Mouse (Mus musculus) forebrain, embryonic 11.5 days (tissue): Measurements from ENCODE around the gene Il13. TPM values are rescaled to one million over a fixed set of nuclear protein-coding genes. Genes with fewer than 3 reads are reported as not detected.

Source experiments
- ATAC-seq: fragments of 200-750 bp; cut with Nextera tagmentation; replicated peaks from 2 replicates; pipeline ENCODE4 v1.8.0; 2017; ENCODE audit warnings: moderate TSS enrichment; ENCODE audit not compliant: low FRiP score
- DNase-seq: peaks from one replicate; pipeline ENCODE4 v3.0.0-alpha.2; 2017; ENCODE audit warnings: low spot score
- H3K27ac ChIP-seq: fragments of 300-500 bp; sonication (generic); 2 replicates; pipeline ENCODE4 v1.5.1; 2014; ENCODE audit warnings: low read depth, low read length
- H3K27me3 ChIP-seq: fragments of 300-500 bp; sonication (generic); 2 replicates; pipeline ENCODE4 v1.6.1; 2014; ENCODE audit warnings: mild to moderate bottlenecking, low read length, mixed read lengths; ENCODE audit not compliant: control insufficient read depth, insufficient read depth
- H3K36me3 ChIP-seq: fragments of 300-500 bp; sonication (generic); 2 replicates; pipeline ENCODE4 v1.6.1; 2014; ENCODE audit warnings: mild to moderate bottlenecking, low read length, moderate library complexity, mixed read lengths; ENCODE audit not compliant: control insufficient read depth, insufficient read depth
- H3K4me1 ChIP-seq: fragments of 300-500 bp; sonication (generic); replicated peaks from 2 replicates; pipeline ENCODE4 v1.6.1; 2014; ENCODE audit warnings: low read length, mixed read lengths; ENCODE audit not compliant: control insufficient read depth, insufficient read depth
- H3K4me2 ChIP-seq: fragments of 300-500 bp; sonication (generic); 2 replicates; pipeline ENCODE4 v1.6.1; 2014; ENCODE audit warnings: low read depth, mild to moderate bottlenecking, low read length, moderate library complexity, mixed read lengths; ENCODE audit not compliant: severe bottlenecking
- H3K4me3 ChIP-seq: fragments of 300-500 bp; sonication (generic); 2 replicates; pipeline ENCODE4 v1.5.1; 2014; ENCODE audit warnings: low read depth, low read length
- H3K9ac ChIP-seq: fragments of 300-500 bp; sonication (generic); 2 replicates; pipeline ENCODE4 v1.6.1; 2014; ENCODE audit warnings: low read length
- H3K9me3 ChIP-seq: fragments of 300-500 bp; sonication (generic); 2 replicates; pipeline ENCODE4 v1.6.1; 2016; ENCODE audit warnings: low read length, mixed read lengths; ENCODE audit not compliant: control insufficient read depth
- WGBS: fragments of 180-500 bp; shearing (Covaris S2); extraction: QIAGEN DNeasy Blood & Tissue Kit; methylation state at CpG from one replicate; pipeline ENCODE4 v1.1.7; 2014; 5-methylcytosine and 5-hydroxymethylcytosine counted together
- polyA plus RNA-seq: library from polyadenylated mRNA; unstranded; fragments of >200 nt; fragmentation: Nextera tagmentation; extraction: Ambion mirVana; gene quantifications from 2 replicates; pipeline ENCODE4 v1.2.1, GENCODE M21; 2014

Il13 gene
- polyA plus RNA-seq, 1 experiment from 2014 or later = not detected

DNA sequence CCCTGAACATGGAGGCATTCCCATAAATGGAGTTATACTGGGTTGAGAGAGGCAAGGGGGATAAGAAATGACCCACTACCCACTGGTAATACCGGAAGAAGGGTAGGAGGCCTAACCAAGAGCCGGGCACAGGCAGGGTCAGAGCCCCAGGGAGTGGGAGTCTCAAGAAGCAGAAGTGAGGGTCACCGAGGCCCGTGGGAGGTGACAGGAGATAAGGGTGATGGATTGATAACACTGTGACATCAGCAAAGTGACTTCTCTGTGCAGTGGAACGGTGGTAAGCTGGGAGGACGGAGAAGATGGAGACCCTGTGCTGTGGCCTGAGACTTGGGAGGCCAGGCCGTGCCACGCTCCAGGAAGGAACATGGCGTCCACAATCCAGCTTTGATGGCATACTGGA, 10.9 kb downstream of the Il13 start:
- WGBS = 91% methylated on average over 9 of the region's 9 CpGs
- H3K4me3 ChIP-seq = no peak overlapping the region
- no peaks in the 10 kb centered on the region; the same call in 1 of the 2 replicates for H3K4me1 ChIP-seq
- H3K4me2 ChIP-seq = no peak overlapping the region
- H3K9ac ChIP-seq = no peak overlapping the region
- no peaks in the 10 kb centered on the region for H3K36me3 ChIP-seq
- ATAC-seq = no peak
- H3K27me3 ChIP-seq = no peaks in the 10 kb centered on the region
- H3K27ac ChIP-seq = no peak overlapping the region
- H3K9me3 ChIP-seq = no peaks in the 10 kb centered on the region
- DNase-seq = no peak

DNA sequence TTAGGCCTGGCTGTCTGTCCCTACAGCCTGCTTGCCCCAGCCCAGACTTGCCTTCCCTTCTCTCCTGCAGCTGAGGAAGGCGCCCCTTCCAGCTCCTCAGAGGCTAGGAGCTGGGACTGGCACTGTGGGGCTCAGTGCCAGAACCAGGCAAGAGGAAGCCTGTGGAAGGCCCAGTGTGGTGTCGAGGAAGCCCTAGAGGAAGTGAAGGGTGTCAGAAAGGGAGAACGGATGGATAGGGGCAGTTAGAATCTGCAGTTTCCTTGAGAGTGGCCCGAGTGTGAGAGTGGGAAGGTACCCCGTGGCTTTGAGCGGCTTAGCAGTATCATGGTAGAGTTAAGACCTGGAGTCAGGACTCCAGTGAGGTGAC, 12.1 kb downstream of the Il13 start:
- H3K36me3 ChIP-seq = no peaks in the 10 kb centered on the region
- no peak overlapping the region for H3K4me3 ChIP-seq
- H3K27ac ChIP-seq = no peak overlapping the region
- H3K27me3 ChIP-seq = no peaks in the 10 kb centered on the region
- no peak overlapping the region for H3K4me2 ChIP-seq
- no peaks in the 10 kb centered on the region for H3K9me3 ChIP-seq
- no peaks in the 10 kb centered on the region; the same call in 1 of the 2 replicates for H3K4me1 ChIP-seq
- no peak for ATAC-seq
- 88% methylated on average over 6 of the region's 6 CpGs for whole genome bisulfite sequencing
- no peak for DNase-seq
- no peak overlapping the region for H3K9ac ChIP-seq

DNA sequence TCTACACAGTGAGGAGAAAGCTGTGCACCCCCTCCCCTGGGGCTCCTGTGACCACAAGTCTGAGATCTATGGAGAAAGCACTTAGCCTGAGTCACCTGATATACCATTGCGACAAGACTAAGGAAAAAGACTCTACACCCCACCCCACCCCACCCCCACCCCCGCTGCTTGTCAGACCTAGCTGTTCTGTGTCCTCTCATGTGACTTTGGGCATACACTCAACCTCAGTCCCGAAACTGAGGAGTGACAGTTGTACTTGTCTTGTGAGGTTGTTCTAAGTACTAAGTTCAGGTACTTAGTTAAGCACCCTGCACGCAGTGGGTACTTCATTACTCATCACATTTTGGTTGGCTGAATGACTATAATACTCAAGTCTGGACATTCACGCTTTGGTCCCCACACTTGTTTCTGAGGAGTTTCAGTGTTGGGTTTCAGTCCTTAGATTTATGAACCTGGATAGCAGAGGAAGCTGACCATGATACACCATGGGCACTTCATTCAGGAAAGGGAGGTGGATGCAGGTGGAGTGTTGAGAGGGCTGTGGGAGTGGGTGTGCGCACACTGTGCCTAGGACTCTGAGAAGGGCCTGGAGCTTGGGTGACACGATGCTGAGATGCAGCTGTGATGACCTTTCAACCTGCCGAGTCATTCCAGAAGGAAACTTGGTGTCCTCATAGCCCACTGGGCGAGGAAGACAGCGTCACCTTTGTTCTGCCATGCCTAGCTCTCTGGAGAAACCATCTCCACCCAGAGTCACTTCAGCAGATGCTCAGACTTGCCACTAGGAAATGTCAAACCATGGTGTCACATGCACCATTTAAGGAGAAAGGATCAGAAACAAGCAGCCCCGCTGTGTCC, 12.7 kb downstream of the Il13 start:
- no peak for ATAC-seq
- no peak overlapping the region for H3K27ac ChIP-seq
- H3K36me3 ChIP-seq = no peaks in the 10 kb centered on the region
- no peak for DNase-seq
- no peak overlapping the region for H3K9ac ChIP-seq
- H3K4me3 ChIP-seq = no peak overlapping the region
- H3K4me2 ChIP-seq = no peak overlapping the region
- WGBS = 90% methylated on average over 11 of the region's 11 CpGs
- no peaks in the 10 kb centered on the region for H3K9me3 ChIP-seq
- H3K4me1 ChIP-seq = no peaks in the 10 kb centered on the region; the same call in 1 of the 2 replicates
- H3K27me3 ChIP-seq = no peaks in the 10 kb centered on the region

DNA sequence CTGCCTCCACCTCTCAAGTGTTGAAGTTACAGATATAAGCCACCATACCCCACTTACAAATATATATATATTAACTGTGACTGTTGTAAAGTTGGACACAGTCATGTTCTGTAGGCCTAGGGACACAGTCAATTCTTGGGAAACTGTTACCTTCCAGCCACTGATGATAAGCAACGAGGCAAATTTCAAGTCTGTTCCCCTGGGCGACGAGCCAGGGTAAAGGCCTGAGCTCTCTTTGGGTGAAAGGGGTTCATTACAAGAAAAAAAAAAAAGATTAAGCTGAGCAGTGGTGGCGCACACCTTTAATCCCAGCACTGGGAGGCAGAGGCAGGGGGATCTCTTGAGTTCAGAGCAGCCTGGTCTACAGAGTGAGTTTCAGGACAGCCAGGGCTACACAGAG, 14.4 kb downstream of the Il13 start:
- H3K36me3 ChIP-seq = no peaks in the 10 kb centered on the region
- ATAC-seq = no peak
- no peak overlapping the region for H3K9ac ChIP-seq
- no peak overlapping the region for H3K4me3 ChIP-seq
- no peaks in the 10 kb centered on the region for H3K9me3 ChIP-seq
- no peak overlapping the region for H3K4me2 ChIP-seq
- 92% methylated on average over 4 of the region's 4 CpGs for WGBS
- no peaks in the 10 kb centered on the region for H3K4me1 ChIP-seq
- no peaks in the 10 kb centered on the region for H3K27me3 ChIP-seq
- DNase-seq = no peak
- no peak overlapping the region for H3K27ac ChIP-seq

DNA sequence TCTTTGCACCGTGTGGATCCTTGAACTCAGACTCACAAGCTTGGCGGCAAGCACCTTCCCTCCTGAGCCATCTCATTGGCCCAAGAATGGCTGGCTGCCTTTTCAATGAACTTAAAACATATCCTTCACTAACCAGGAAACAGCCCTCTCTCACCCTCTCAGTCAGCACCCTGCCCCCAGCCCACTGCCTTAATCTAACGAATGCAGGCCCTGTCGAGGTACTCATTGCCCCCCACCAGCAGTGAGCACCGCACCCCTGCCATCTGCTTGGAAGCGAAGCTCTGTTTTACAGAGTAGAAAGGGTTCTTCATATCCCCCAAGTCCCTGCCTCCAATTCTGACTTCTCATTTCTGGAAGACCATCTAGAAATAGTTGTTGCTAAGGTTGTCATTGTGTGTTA, 15.1 kb downstream of the Il13 start:
- H3K36me3 ChIP-seq = no peaks in the 10 kb centered on the region
- H3K9ac ChIP-seq = no peak overlapping the region
- no peaks in the 10 kb centered on the region for H3K27me3 ChIP-seq
- H3K27ac ChIP-seq = no peak overlapping the region
- DNase-seq = no peak
- no peaks in the 10 kb centered on the region for H3K9me3 ChIP-seq
- H3K4me2 ChIP-seq = no peak overlapping the region
- no peak overlapping the region for H3K4me3 ChIP-seq
- WGBS = 70% methylated on average over 6 of the region's 6 CpGs
- no peak for ATAC-seq
- no peaks in the 10 kb centered on the region for H3K4me1 ChIP-seq

DNA sequence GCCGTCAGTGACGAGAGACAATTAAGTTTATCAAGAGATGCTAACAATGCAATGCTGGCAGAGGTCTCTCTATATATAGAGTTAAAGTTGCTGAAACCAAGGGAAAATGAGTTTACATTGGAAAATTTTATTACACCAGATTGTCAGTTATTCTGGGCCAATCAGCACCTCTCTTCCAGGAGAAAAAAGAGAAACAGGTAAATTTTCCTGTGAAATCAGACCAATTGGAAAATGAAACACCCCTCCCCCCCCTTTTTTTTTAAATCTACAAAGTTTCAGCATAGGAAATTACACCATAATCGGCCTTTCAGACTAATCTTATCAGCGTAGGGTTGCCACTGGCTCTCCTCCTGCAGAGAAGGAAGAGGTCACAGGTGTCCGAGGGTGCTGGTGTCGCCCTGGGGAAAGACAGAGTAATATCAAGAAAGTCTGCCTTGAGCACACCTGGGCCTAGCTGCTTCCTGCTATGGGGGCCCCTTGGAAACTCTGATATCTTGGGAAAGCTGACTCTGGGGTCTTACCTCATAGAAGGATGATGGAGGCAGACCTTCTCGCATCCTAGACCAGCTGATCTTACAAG, 15.8 kb downstream of the Il13 start, which contains the start of gene Il4:
TSS of gene Il4 (minus strand) at position 51 of the 580 bp plus-strand sequence.
- no peaks in the 10 kb centered on the region for H3K36me3 ChIP-seq
- DNase-seq = no peak
- H3K9me3 ChIP-seq = no peaks in the 10 kb centered on the region
- ATAC-seq = no peak
- no peak within 1 kb of the TSS for H3K9ac ChIP-seq
- H3K27ac ChIP-seq = no peak within 1 kb of the TSS
- H3K27me3 ChIP-seq = no peaks in the 10 kb centered on the region
- 87% methylated on average over 7 of the region's 7 CpGs for WGBS
- H3K4me2 ChIP-seq = no peak within 1 kb of the TSS
- no peak within 1 kb of the TSS for H3K4me3 ChIP-seq
- H3K4me1 ChIP-seq = no peaks in the 10 kb centered on the region

DNA sequence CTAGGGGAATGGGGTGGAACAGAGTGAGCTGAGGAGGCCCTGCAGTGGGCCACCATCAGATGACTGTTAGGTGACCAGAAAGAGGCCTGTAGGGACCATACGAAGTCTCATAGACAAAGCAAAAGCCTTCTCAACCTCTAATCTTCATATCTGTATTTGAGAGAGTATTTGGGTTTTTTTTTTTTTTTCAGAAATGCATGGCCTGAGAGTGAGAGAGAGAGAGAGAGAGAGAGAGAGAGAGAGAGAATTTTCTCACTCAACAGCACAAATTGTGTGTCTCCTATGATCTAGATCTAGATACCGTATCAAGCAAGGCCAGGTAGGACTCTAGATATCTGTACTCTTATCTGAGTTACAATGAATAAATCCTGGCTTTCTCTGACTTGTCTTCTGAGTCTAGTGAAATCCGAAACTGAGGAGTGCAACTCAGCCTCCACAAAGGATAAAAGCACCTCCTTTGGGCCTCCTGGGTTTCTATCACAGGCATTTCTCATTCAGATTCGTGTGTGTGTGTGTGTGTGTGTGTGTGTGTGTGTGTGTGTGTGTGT, 16.9 kb downstream of the Il13 start:
- H3K4me1 ChIP-seq = no peaks in the 10 kb centered on the region
- H3K27ac ChIP-seq = no peak overlapping the region
- H3K27me3 ChIP-seq = no peaks in the 10 kb centered on the region
- H3K36me3 ChIP-seq = no peaks in the 10 kb centered on the region
- DNase-seq (no peak), ATAC-seq (no peak)
- no peaks in the 10 kb centered on the region for H3K9me3 ChIP-seq
- no peak overlapping the region for H3K4me3 ChIP-seq
- WGBS = 56% methylated on average over 4 of the region's 4 CpGs
- H3K9ac ChIP-seq = no peak overlapping the region
- H3K4me2 ChIP-seq = no peak overlapping the region

DNA sequence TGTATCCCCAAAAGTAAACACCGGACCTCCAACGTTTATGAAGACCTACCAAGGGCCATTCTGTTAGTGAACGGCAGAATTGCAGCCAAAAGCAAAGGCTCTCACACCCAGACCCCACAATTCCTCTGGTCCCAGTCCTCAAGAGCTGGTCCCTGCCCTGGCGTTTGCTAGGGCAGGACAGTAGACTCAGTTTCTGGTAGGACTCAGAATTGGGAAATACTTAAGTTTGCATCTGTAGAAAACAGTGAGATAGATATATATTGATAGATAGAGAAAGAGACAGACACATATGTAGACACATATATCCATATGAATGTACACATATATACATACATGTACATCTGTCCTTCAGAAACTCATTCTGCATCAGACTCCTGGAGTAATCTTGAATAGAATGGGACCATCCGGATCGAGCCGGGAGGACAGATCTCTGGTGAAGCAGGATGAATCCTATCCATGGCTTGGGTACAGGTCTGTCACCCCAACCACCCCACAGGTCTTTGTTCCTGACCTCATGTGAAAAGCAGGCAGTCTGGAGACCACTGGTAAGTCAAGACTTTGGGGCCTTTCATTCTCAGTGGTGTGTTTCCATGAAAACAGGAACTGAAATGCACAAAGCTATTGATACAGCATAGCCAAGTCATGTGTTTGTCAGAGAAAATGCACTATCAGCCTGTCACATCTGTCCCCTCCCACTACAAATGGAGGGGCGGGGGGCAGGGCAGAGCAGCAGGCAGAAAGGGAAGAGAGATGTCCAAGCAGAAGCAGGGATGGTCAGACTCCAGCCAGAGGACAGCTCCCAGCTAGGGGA, 17.5 kb downstream of the Il13 start:
- no peak for DNase-seq
- H3K9ac ChIP-seq = no peak overlapping the region
- no peak overlapping the region for H3K4me2 ChIP-seq
- H3K36me3 ChIP-seq = no peaks in the 10 kb centered on the region
- ATAC-seq = no peak
- H3K4me1 ChIP-seq = no peaks in the 10 kb centered on the region
- H3K27me3 ChIP-seq = no peaks in the 10 kb centered on the region
- H3K4me3 ChIP-seq = no peak overlapping the region
- no peaks in the 10 kb centered on the region for H3K9me3 ChIP-seq
- WGBS = 84% methylated on average over 8 of the region's 8 CpGs
- H3K27ac ChIP-seq = no peak overlapping the region
